Mouse (Mus musculus) MEL (cell line): ENCODE measurements around the gene Sipa1l1. TPM values are rescaled to one million over a fixed set of nuclear protein-coding genes. Genes with fewer than 3 reads are reported as not detected.
A peak's percentile ranks its signal among the peaks of the same experiment; 100 is the strongest.

Experiments
- DNase-seq: peaks from one replicate; pipeline ENCODE4 v3.0.0; 2011; ENCODE audit warnings: low read depth, low spot score
- H3K27ac ChIP-seq: 2 replicates; pipeline ENCODE4 v1.5.1; 2012; ENCODE audit warnings: low read depth, mild to moderate bottlenecking, control low read depth, low read length, moderate library complexity; ENCODE audit not compliant: control insufficient read depth
- H3K27me3 ChIP-seq, 2 experiments: fragments of 150-350 bp in 1 of 2; sonication (generic) in 1 of 2; 2 replicates each; pipeline ENCODE4 v1.6.1; 2012; ENCODE audit warnings: low read length in 2 of 2, mild to moderate bottlenecking in 2 of 2, improper control_type of control experiment in 1 of 2, moderate library complexity in 1 of 2; ENCODE audit not compliant: insufficient read depth in 2 of 2, control insufficient read depth in 1 of 2
- H3K36me3 ChIP-seq, 2 experiments: 2 replicates each; pipeline ENCODE4 v1.6.1; 2012 to 2014; ENCODE audit warnings: low read length in 2 of 2, improper control_type of control experiment in 1 of 2, inconsistent platforms in 1 of 2, mild to moderate bottlenecking in 1 of 2; ENCODE audit not compliant: insufficient read depth in 2 of 2, control insufficient read depth in 1 of 2
- H3K4me1 ChIP-seq, 2 experiments: fragments of 150-350 bp in 1 of 2; sonication (generic) in 1 of 2; 2 replicates each; pipeline ENCODE4 v1.6.1; 2012; ENCODE audit warnings: low read length in 2 of 2, improper control_type of control experiment in 1 of 2, mild to moderate bottlenecking in 1 of 2; ENCODE audit not compliant: insufficient read depth in 2 of 2, control insufficient read depth in 1 of 2
- H3K4me3 ChIP-seq, 2 experiments: fragments of 150-350 bp in 1 of 2; sonication (generic) in 1 of 2; 2 replicates each; pipeline ENCODE4 v1.5.1; 2012; ENCODE audit warnings: low read depth in 2 of 2, low read length in 2 of 2, mild to moderate bottlenecking in 2 of 2, moderate library complexity in 2 of 2, control low read depth in 1 of 2, improper control_type of control experiment in 1 of 2; ENCODE audit not compliant: control insufficient read depth in 1 of 2, insufficient read depth in 1 of 2
- H3K79me2 ChIP-seq: 2 replicates; pipeline ENCODE4 v1.6.1; 2012; ENCODE audit warnings: mild to moderate bottlenecking, low read length, moderate library complexity; ENCODE audit not compliant: control insufficient read depth, poor library complexity, insufficient read depth
- H3K9ac ChIP-seq: 2 replicates; pipeline ENCODE4 v1.6.1; 2012; ENCODE audit warnings: low read depth, mild to moderate bottlenecking, control low read depth, low read length, moderate library complexity; ENCODE audit not compliant: control insufficient read depth, poor library complexity, severe bottlenecking
- H3K9me3 ChIP-seq: fragments of 150-350 bp; sonication (generic); replicated peaks from 2 replicates; pipeline ENCODE4 v1.6.1; 2012; ENCODE audit warnings: mild to moderate bottlenecking, low read length, improper control_type of control experiment, moderate library complexity; ENCODE audit not compliant: insufficient read depth
- BHLHE40 ChIP-seq: IDR thresholded peaks from 2 replicates; pipeline ENCODE4 v1.6.1; 2012; ENCODE audit warnings: low read depth, mild to moderate bottlenecking, inconsistent platforms, low read length, improper control_type of control experiment, borderline replicate concordance
- CTCF ChIP-seq, 3 experiments: IDR thresholded peaks in 2 of 3; conservative IDR thresholded peaks in 1 of 3; 2 replicates each; pipeline ENCODE4 v1.5.1; 2011 to 2012; ENCODE audit warnings: low read length in 3 of 3, low read depth in 2 of 3, mild to moderate bottlenecking in 2 of 3, improper control_type of control experiment in 1 of 3, inconsistent platforms in 1 of 3, mixed read lengths in 1 of 3, moderate library complexity in 1 of 3; ENCODE audit not compliant: control insufficient read depth in 1 of 3, insufficient read depth in 1 of 3, poor library complexity in 1 of 3, severe bottlenecking in 1 of 3
- E2F4 ChIP-seq: IDR thresholded peaks from 2 replicates; pipeline ENCODE4 v1.6.1; 2011; ENCODE audit warnings: low read depth, low read length, improper control_type of control experiment, borderline replicate concordance
- ELF1 ChIP-seq: IDR thresholded peaks from 2 replicates; pipeline ENCODE4 v1.6.1; 2014; ENCODE audit warnings: low read depth, mild to moderate bottlenecking, inconsistent platforms, low read length, improper control_type of control experiment, moderate library complexity
- EP300 ChIP-seq, 2 experiments: IDR thresholded peaks; 2 replicates each; pipeline ENCODE4 v1.6.1; 2011; ENCODE audit warnings: improper control_type of control experiment in 2 of 2, low read length in 2 of 2, low read depth in 1 of 2, mild to moderate bottlenecking in 1 of 2
- ETS1 ChIP-seq: IDR thresholded peaks from 2 replicates; pipeline ENCODE4 v1.6.1; 2012; ENCODE audit warnings: low read depth, mild to moderate bottlenecking, inconsistent platforms, low read length, improper control_type of control experiment, moderate library complexity
- GATA1 ChIP-seq: IDR thresholded peaks from 2 replicates; pipeline ENCODE4 v1.6.1; 2011; ENCODE audit warnings: low read depth, low read length, improper control_type of control experiment
- KAT2A ChIP-seq: conservative IDR thresholded peaks from 2 replicates; pipeline ENCODE4 v1.6.1; 2012; ENCODE audit warnings: low read depth, low read length, improper control_type of control experiment, inconsistent platforms
- MAX ChIP-seq: IDR thresholded peaks from 2 replicates; pipeline ENCODE4 v1.6.1; 2011; ENCODE audit warnings: low read length, improper control_type of control experiment
- MEF2A ChIP-seq: IDR thresholded peaks from 2 replicates; pipeline ENCODE4 v1.6.1; 2014; ENCODE audit warnings: low read depth, mild to moderate bottlenecking, inconsistent platforms, low read length, improper control_type of control experiment; ENCODE audit not compliant: poor library complexity, insufficient replicate concordance, severe bottlenecking; ENCODE audit errors: extremely low read depth
- MXI1 ChIP-seq: IDR thresholded peaks from 2 replicates; pipeline ENCODE4 v1.6.1; 2011; ENCODE audit warnings: mild to moderate bottlenecking, low read depth, low read length, improper control_type of control experiment
- NELFE ChIP-seq: IDR thresholded peaks from 2 replicates; pipeline ENCODE4 v1.6.1; 2011; ENCODE audit warnings: low read depth, low read length, improper control_type of control experiment
- NRF1 ChIP-seq: IDR thresholded peaks from 2 replicates; pipeline ENCODE4 v1.6.1; 2014; ENCODE audit warnings: low read depth, mild to moderate bottlenecking, inconsistent platforms, low read length, improper control_type of control experiment, moderate library complexity; ENCODE audit not compliant: poor library complexity, insufficient read depth, severe bottlenecking
- POLR2A ChIP-seq, 2 experiments: IDR thresholded peaks; 2 replicates each; pipeline ENCODE4 v1.6.1; 2011 to 2012; ENCODE audit warnings: low read length in 2 of 2, mild to moderate bottlenecking in 2 of 2, control low read depth in 1 of 2, improper control_type of control experiment in 1 of 2, low read depth in 1 of 2, moderate library complexity in 1 of 2; ENCODE audit not compliant: control insufficient read depth in 1 of 2, insufficient read depth in 1 of 2, poor library complexity in 1 of 2
- POLR2AphosphoS5 ChIP-seq: IDR thresholded peaks from 2 replicates; pipeline ENCODE4 v1.6.1; 2012; ENCODE audit warnings: low read depth, borderline replicate concordance, mild to moderate bottlenecking, inconsistent platforms, low read length, moderate library complexity, mixed read lengths
- RCOR1 ChIP-seq: IDR thresholded peaks from 2 replicates; pipeline ENCODE4 v1.6.1; 2012; ENCODE audit warnings: low read depth, mild to moderate bottlenecking, inconsistent platforms, low read length, improper control_type of control experiment
- TAL1 ChIP-seq: IDR thresholded peaks from 2 replicates; pipeline ENCODE4 v1.6.1; 2012; ENCODE audit warnings: mild to moderate bottlenecking, inconsistent platforms, low read length, moderate library complexity, mixed read lengths
- TCF12 ChIP-seq: IDR thresholded peaks from 2 replicates; pipeline ENCODE4 v1.6.1; 2014; ENCODE audit warnings: low read depth, mild to moderate bottlenecking, inconsistent platforms, low read length, improper control_type of control experiment, moderate library complexity
- UBTF ChIP-seq: IDR thresholded peaks from 2 replicates; pipeline ENCODE4 v1.6.1; 2012; ENCODE audit warnings: low read depth, mild to moderate bottlenecking, inconsistent platforms, low read length, improper control_type of control experiment, moderate library complexity, borderline replicate concordance; ENCODE audit not compliant: insufficient read depth
- USF1 ChIP-seq: IDR thresholded peaks from 2 replicates; pipeline ENCODE4 v1.6.1; 2014; ENCODE audit warnings: low read depth, mild to moderate bottlenecking, inconsistent platforms, low read length, improper control_type of control experiment, moderate library complexity
- USF2 ChIP-seq, 2 experiments: IDR thresholded peaks; 2 replicates each; pipeline ENCODE4 v1.6.1; 2011 to 2012; ENCODE audit warnings: improper control_type of control experiment in 2 of 2, low read length in 2 of 2, borderline replicate concordance in 1 of 2, inconsistent platforms in 1 of 2, low read depth in 1 of 2, mild to moderate bottlenecking in 1 of 2; ENCODE audit not compliant: insufficient read depth in 1 of 2
- ZMIZ1 ChIP-seq: IDR thresholded peaks from 2 replicates; pipeline ENCODE4 v1.6.1; 2012; ENCODE audit warnings: low read depth, mild to moderate bottlenecking, inconsistent platforms, low read length, improper control_type of control experiment, moderate library complexity
- ZNF384 ChIP-seq: IDR thresholded peaks from 2 replicates; pipeline ENCODE4 v1.6.1; 2012; ENCODE audit warnings: low read depth, mild to moderate bottlenecking, inconsistent platforms, low read length, improper control_type of control experiment
- polyA plus RNA-seq, 2 experiments: library from polyadenylated mRNA; stranded (reverse) in 1 of 2; unstranded in 1 of 2; fragments of >175 nt in 1 of 2; fragments of >200 nt in 1 of 2; gene quantifications; 2 replicates each; pipeline versions ENCODE4 v1.2.1 to v1.2.4; 2012; ENCODE audit warnings: low replicate concordance in 2 of 2, low read depth in 1 of 2; ENCODE audit not compliant: insufficient read length in 2 of 2, insufficient read depth in 1 of 2, missing spikeins in 1 of 2
- total RNA-seq: library from RNA; depleted of rRNA; stranded (reverse); fragments of 300-350 nt; gene quantifications from 2 replicates; pipeline ENCODE4 v1.2.3, GENCODE M21; 2012

The Sipa1l1 gene
- total and polyA plus RNA-seq, 3 experiments: 18.1 to 42.7 (median 19.3) TPM

DNA sequence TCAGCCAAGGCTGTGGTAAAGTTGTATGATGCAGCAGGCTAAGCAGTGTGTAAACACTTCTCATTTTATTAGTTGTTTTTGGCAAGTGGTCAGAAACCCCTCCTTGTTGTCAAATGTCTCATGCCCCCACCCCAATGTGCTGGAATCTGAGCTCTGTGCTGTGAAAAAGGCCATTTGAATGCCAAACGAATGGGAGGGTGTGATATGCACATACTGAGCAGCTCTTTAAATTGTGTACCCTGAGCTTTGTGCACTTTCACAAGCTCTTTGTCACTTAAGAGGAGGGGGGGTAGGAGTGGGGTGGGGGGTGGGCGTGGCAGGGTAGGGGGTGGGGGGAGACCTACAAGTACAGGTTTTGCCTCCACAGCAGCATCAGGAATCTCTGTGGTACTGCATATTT lies 24.4 kb downstream of the Sipa1l1 start:
- Histone ChIP-seq H3K9ac (no peak overlapping the region), H3K9me3 (no peaks in the 10 kb centered on the region), H3K27ac (no peak overlapping the region), H3K79me2 (no peaks in the 10 kb centered on the region; the same call in 1 of the 2 replicates), H3K27me3 (no peaks in the 10 kb centered on the region), H3K4me3 (no peak overlapping the region), H3K36me3 (peaks cover 2 to 17% of the 10 kb centered on the region in 2 experiments; a peak in 3 of 4 replicates), H3K4me1 (peaks cover 5 to 7% of the 10 kb centered on the region in 2 experiments; a peak in 3 of 4 replicates)
- TF ChIP-seq EP300 (IDR thresholded peaks at IDR 0.05; ENCODE audit: low read depth in 1 of 2, low read length in 2 of 2): no peak
- TF ChIP-seq USF2 (IDR thresholded peaks at IDR 0.05; ENCODE audit: borderline replicate concordance in 1 of 2, insufficient read depth in 1 of 2, low read depth in 1 of 2, low read length in 2 of 2): no peak
- TF ChIP-seq POLR2A (IDR thresholded peaks at IDR 0.05; ENCODE audit: control insufficient read depth in 1 of 2, insufficient read depth in 1 of 2, low read depth in 1 of 2, low read length in 2 of 2, poor library complexity in 1 of 2): no peak
- no peak for TF ChIP-seq POLR2AphosphoS5
- TF ChIP-seq MXI1: no peak
- TF ChIP-seq ETS1: no peak
- no peak for TF ChIP-seq RCOR1
- no peak for TF ChIP-seq BHLHE40
- no peak for TF ChIP-seq UBTF
- no peak for TF ChIP-seq ELF1
- no peak for TF ChIP-seq CTCF (IDR thresholded peaks at IDR 0.05 in 2 of 3, conservative IDR thresholded peaks at IDR 0.05 in 1 of 3; ENCODE audit: control insufficient read depth in 1 of 3, insufficient read depth in 1 of 3, low read depth in 2 of 3, low read length in 3 of 3, poor library complexity in 1 of 3, severe bottlenecking in 1 of 3)
- TF ChIP-seq MAX: no peak
- no peak for TF ChIP-seq ZMIZ1
- no peak for TF ChIP-seq KAT2A
- no peak for DNase-seq

DNA sequence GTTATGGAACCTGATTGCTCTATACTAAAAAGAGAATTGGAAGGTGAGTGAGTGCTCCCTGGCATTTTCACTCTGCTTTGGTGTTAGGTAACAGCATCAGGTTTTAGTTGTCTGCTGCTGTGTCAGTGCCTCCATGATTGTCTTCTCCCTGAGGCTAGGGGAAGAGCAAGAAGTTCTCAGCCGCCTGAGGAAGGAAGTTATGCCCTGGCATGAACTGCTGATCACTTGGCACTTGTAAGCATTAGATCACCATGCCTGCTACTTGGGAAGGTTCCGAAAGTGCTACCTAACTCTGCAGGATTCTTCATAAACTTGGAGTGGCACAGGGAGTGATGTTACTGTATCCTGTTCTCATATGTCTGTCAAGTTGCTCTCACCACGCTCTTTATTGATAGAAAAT lies 25.8 kb downstream of the Sipa1l1 start:
- H3K27me3 ChIP-seq: no peaks in the 10 kb centered on the region
- no peaks in the 10 kb centered on the region; the same call in 1 of the 2 replicates for H3K79me2 ChIP-seq
- H3K9ac ChIP-seq: no peak overlapping the region
- no peak overlapping the region for H3K27ac ChIP-seq
- no peak overlapping the region for H3K4me3 ChIP-seq
- peaks cover 2 to 15% of the 10 kb centered on the region in 2 experiments; a peak in 3 of 4 replicates for H3K36me3 ChIP-seq
- peaks cover 5 to 7% of the 10 kb centered on the region in 2 experiments; a peak in 3 of 4 replicates for H3K4me1 ChIP-seq
- no peak for DNase-seq
- no peaks in the 10 kb centered on the region for H3K9me3 ChIP-seq
- no peak for TF ChIP-seq MXI1

DNA sequence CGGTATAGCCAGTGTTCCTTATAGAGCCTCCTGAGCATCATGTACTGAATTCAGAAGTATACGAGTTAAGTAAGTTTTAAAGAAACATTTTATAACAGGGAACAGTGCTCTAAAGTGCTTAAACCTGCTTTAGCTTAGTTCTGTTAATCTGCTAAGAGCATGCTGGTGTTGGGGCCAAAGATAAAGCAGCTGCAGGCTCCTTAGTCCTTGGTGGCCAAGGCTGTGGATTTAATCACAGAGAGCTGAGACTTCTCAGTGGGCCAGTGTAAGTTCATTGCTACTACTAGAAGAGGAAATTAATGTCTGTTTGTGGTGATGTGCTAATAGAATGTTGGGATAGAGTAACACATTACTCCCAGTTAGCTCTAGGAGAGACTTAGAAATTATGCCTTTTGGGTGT lies 27.1 kb downstream of the Sipa1l1 start:
- peak; percentile 76 for DNase-seq
- no peak overlapping the region for H3K4me3 ChIP-seq
- peaks cover 2% of the 10 kb centered on the region; the same call in 1 of the 2 replicates for H3K79me2 ChIP-seq
- H3K27ac ChIP-seq: no peak overlapping the region
- no peaks in the 10 kb centered on the region for H3K9me3 ChIP-seq
- H3K9ac ChIP-seq: no peak overlapping the region
- peaks cover 2 to 13% of the 10 kb centered on the region in 2 experiments; a peak in 3 of 4 replicates for H3K36me3 ChIP-seq
- H3K27me3 ChIP-seq: no peaks in the 10 kb centered on the region
- peaks cover 5 to 7% of the 10 kb centered on the region in 2 experiments; a peak in 3 of 4 replicates for H3K4me1 ChIP-seq
- TF ChIP-seq ZMIZ1 (no peak), RCOR1 (peak; percentile 77), ETS1 (0 out of 2 replicates have a peak, but pooled peaks have one; percentile 24), TCF12 (peak; percentile 92), POLR2A (IDR thresholded peaks at IDR 0.05; ENCODE audit: control insufficient read depth in 1 of 2, insufficient read depth in 1 of 2, low read depth in 1 of 2, low read length in 2 of 2, poor library complexity in 1 of 2) (no peak), ZNF384 (no peak), EP300 (IDR thresholded peaks at IDR 0.05; ENCODE audit: low read depth in 1 of 2, low read length in 2 of 2) (peak; percentile 81 to 82), USF1 (no peak), E2F4 (no peak), NRF1 (no peak), MXI1 (no peak), GATA1 (peak; percentile 79), MEF2A (no peak), ELF1 (no peak), TAL1 (peak; percentile 80), NELFE (no peak), KAT2A (no peak)
